ENCODE assay signal across 26 mouse cellular contexts in the genomic region with DNA sequence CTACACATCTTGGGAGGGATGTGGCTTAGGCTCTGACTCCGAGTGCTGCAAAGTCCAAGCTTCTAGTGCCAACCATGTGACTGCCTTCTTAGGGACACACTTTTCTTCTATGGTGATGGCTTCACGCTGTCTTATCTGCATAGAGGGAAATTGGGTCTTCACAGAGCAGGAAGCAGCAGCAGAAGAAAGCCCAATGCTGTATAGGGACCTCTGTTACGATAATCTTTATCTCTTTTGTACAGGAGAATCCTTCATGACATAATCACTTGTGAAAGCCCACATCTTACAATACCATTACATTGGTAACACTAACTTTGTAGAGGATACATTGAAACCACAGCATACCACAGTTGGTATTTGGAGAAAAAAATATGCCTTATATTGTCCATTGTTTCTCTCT.
DNase-seq lines count a peak whose midpoint lies in the region; ATAC-seq and TF ChIP-seq lines count a peak whose summit lies in the region.
"Had no signal": no experiment of that assay in that cellular context is flagged by ENCODE, and none has a peak within 500 bp of the region (broad histone marks: within the 10 kb centered on the region; RNA-seq: fewer than 3 reads in every experiment).

No protein-coding gene starts in this region.

- no peak overlapping the region for H3K4me2 ChIP-seq in liver, embryonic 15.5 days
- H3K4me2 ChIP-seq: embryonic facial prominence, embryonic 12.5 days; embryonic facial prominence, embryonic 15.5 days; forebrain, embryonic 12.5 days; forebrain, embryonic 15.5 days; heart, embryonic 12.5 days; heart, embryonic 15.5 days; hindbrain, embryonic 13.5 days had no signal

- H3K4me1 ChIP-seq in MEL (ENCODE audit: control insufficient read depth in 1 of 2, insufficient read depth in 2 of 2, low read length in 2 of 2): peaks cover 0 to 3% of the 10 kb centered on the region in 2 experiments; a peak in 1 of 4 replicates
- no peaks in the 10 kb centered on the region for H3K4me1 ChIP-seq in liver, embryonic 15.5 days (replicated peaks)
- H3K4me1 ChIP-seq: embryonic facial prominence, embryonic 12.5 days; embryonic facial prominence, embryonic 15.5 days; forebrain, embryonic 12.5 days; forebrain, embryonic 15.5 days; heart, embryonic 12.5 days; heart, embryonic 15.5 days; hindbrain, embryonic 10.5 days; hindbrain, embryonic 13.5 days had no signal

- peak; percentile 70 for ATAC-seq in liver, embryonic 15.5 days (ENCODE audit: insufficient read depth)
- peak; percentile 61 for ATAC-seq in megakaryocyte-erythroid progenitor cell, adult 5-6 weeks (replicated peaks; ENCODE audit: low FRiP score, low TSS enrichment, poor library complexity, severe bottlenecking)
- ATAC-seq: CD4-positive, CD25-positive, alpha-beta regulatory T cell, adult 4 months; forebrain, embryonic 15.5 days; hindbrain, embryonic 16.5 days; Patski had no signal

- TF ChIP-seq CTCF in MEL (IDR thresholded peaks at IDR 0.05 in 2 of 3, conservative IDR thresholded peaks at IDR 0.05 in 1 of 3; ENCODE audit: control insufficient read depth in 1 of 3, insufficient read depth in 1 of 3, low read depth in 2 of 3, low read length in 3 of 3, poor library complexity in 1 of 3, severe bottlenecking in 1 of 3): no peak

- H3K27ac ChIP-seq in MEL (ENCODE audit: control insufficient read depth, low read depth, low read length): no peak overlapping the region
- H3K27ac ChIP-seq in liver, embryonic 15.5 days (replicated peaks): no peak overlapping the region
- H3K27ac ChIP-seq: embryonic facial prominence, embryonic 12.5 days; embryonic facial prominence, embryonic 15.5 days; forebrain, embryonic 12.5 days; forebrain, embryonic 15.5 days; heart, embryonic 15.5 days; hindbrain, embryonic 10.5 days; hindbrain, embryonic 13.5 days had no signal

- no peak for TF ChIP-seq RAD21 in MEL (IDR thresholded peaks at IDR 0.05; ENCODE audit: low read depth, low read length)

- peak; percentile 18 to 70; a peak in 3 of 4 replicates for TF ChIP-seq EP300 in MEL (IDR thresholded peaks at IDR 0.05; ENCODE audit: low read depth in 1 of 2, low read length in 2 of 2)

- no peaks in the 10 kb centered on the region for H3K79me2 ChIP-seq in MEL (ENCODE audit: control insufficient read depth, insufficient read depth, low read length, poor library complexity)

- 28% methylated on average over 3 of the region's 3 CpGs for WGBS in liver, embryonic 15.5 days (ENCODE audit: insufficient replicate concordance)

- H3K4me3 ChIP-seq in MEL (ENCODE audit: control insufficient read depth in 1 of 2, insufficient read depth in 1 of 2, low read depth in 2 of 2, low read length in 2 of 2): no peak overlapping the region
- H3K4me3 ChIP-seq in liver, embryonic 15.5 days (replicated peaks): no peak overlapping the region
- H3K4me3 ChIP-seq: embryonic facial prominence, embryonic 12.5 days; embryonic facial prominence, embryonic 15.5 days; forebrain, embryonic 12.5 days; forebrain, embryonic 15.5 days; heart, embryonic 12.5 days; heart, embryonic 15.5 days; hindbrain, embryonic 10.5 days; hindbrain, embryonic 13.5 days had no signal

- DNase-seq in MEL (ENCODE audit: low read depth, low spot score) (peak; percentile 30), MEL-GATA-1-ER (ENCODE audit: extremely low read depth, low read depth) (peak; percentile 42)
- no peak for DNase-seq in right cerebral cortex, postnatal 36 days (ENCODE audit: low spot score in 2 of 2)
- no peak for DNase-seq in kidney, adult 18-20 months
- DNase-seq: adrenal gland, postnatal 10 days; adrenal gland, postnatal 36 days; cerebellum, adult 2 months; cerebellum, adult 9-11 months; cerebellum, postnatal 25 days; gastrocnemius, postnatal 25 days; heart, adult 18-20 months; heart, postnatal 10 days; heart, postnatal 36 days had no signal

- H3K9me3 ChIP-seq in MEL (replicated peaks; ENCODE audit: insufficient read depth, low read length): no peaks in the 10 kb centered on the region
- H3K9me3 ChIP-seq in liver, embryonic 15.5 days (replicated peaks): no peaks in the 10 kb centered on the region
- H3K9me3 ChIP-seq: embryonic facial prominence, embryonic 12.5 days; embryonic facial prominence, embryonic 15.5 days; forebrain, embryonic 12.5 days; forebrain, embryonic 15.5 days; heart, embryonic 12.5 days; heart, embryonic 15.5 days; hindbrain, embryonic 10.5 days; hindbrain, embryonic 13.5 days had no signal

- TF ChIP-seq POLR2A in MEL (IDR thresholded peaks at IDR 0.05; ENCODE audit: control insufficient read depth in 1 of 2, insufficient read depth in 1 of 2, low read depth in 1 of 2, low read length in 2 of 2, poor library complexity in 1 of 2): no peak

- peaks cover 0 to 4% of the 10 kb centered on the region in 2 experiments; a peak in 1 of 4 replicates for H3K36me3 ChIP-seq in MEL (ENCODE audit: control insufficient read depth in 1 of 2, insufficient read depth in 2 of 2, low read length in 2 of 2)
- H3K36me3 ChIP-seq in liver, embryonic 15.5 days (replicated peaks): no peaks in the 10 kb centered on the region
- H3K36me3 ChIP-seq: embryonic facial prominence, embryonic 12.5 days; embryonic facial prominence, embryonic 15.5 days; forebrain, embryonic 12.5 days; forebrain, embryonic 15.5 days; heart, embryonic 12.5 days; heart, embryonic 15.5 days; hindbrain, embryonic 10.5 days; hindbrain, embryonic 13.5 days had no signal

- no peak overlapping the region for H3K9ac ChIP-seq in MEL (ENCODE audit: control insufficient read depth, low read depth, low read length, poor library complexity, severe bottlenecking)
- H3K9ac ChIP-seq in liver, embryonic 15.5 days: no peak overlapping the region
- H3K9ac ChIP-seq: embryonic facial prominence, embryonic 12.5 days; embryonic facial prominence, embryonic 15.5 days; forebrain, embryonic 12.5 days; forebrain, embryonic 15.5 days; heart, embryonic 12.5 days; heart, embryonic 15.5 days; hindbrain, embryonic 13.5 days had no signal

- no peaks in the 10 kb centered on the region for H3K27me3 ChIP-seq in MEL (ENCODE audit: control insufficient read depth in 1 of 2, insufficient read depth in 2 of 2, low read length in 2 of 2)
- no peaks in the 10 kb centered on the region for H3K27me3 ChIP-seq in liver, embryonic 15.5 days
- H3K27me3 ChIP-seq: embryonic facial prominence, embryonic 12.5 days; embryonic facial prominence, embryonic 15.5 days; forebrain, embryonic 12.5 days; forebrain, embryonic 15.5 days; heart, embryonic 12.5 days; heart, embryonic 15.5 days; hindbrain, embryonic 13.5 days; Patski had no signal

TF ChIP-seq in MEL, 35 proteins besides CTCF, POLR2A, EP300 and RAD21:
- peak; percentile 74 for TF ChIP-seq TCF12 (IDR thresholded peaks at IDR 0.05; ENCODE audit: low read depth, low read length)
- TF ChIP-seq ELF1 (IDR thresholded peaks at IDR 0.05; ENCODE audit: low read depth, low read length): 0 out of 2 replicates have a peak, but pooled peaks have one; percentile 12
- no peak for TF ChIP-seq JUND (IDR thresholded peaks at IDR 0.05; ENCODE audit: low read depth, low read length)
- no peak for TF ChIP-seq POLR2AphosphoS2 (IDR thresholded peaks at IDR 0.05; ENCODE audit: low read length)
- TF ChIP-seq POLR2AphosphoS5 (IDR thresholded peaks at IDR 0.05; ENCODE audit: borderline replicate concordance, low read depth, low read length): no peak
- peak; percentile 61 for TF ChIP-seq ETS1 (IDR thresholded peaks at IDR 0.05; ENCODE audit: low read depth, low read length)
- TF ChIP-seq USF1 (IDR thresholded peaks at IDR 0.05; ENCODE audit: low read depth, low read length): peak; percentile 53; the same call in 1 of the 2 replicates
- 0 out of 2 replicates have a peak, but pooled peaks have one; percentile 38 for TF ChIP-seq GATA1 (IDR thresholded peaks at IDR 0.05; ENCODE audit: low read depth, low read length)

Comparison
In these comparisons a context has a peak if more than half of its experiments do, and no peak if none do; other contexts are left out.
1. DNase-seq: peak in MEL (single experiment) and MEL-GATA-1-ER (single experiment); none in right cerebral cortex, postnatal 36 days (0 of 2) and kidney, adult 18-20 months (single experiment).